Mouse (Mus musculus): ENCODE measurements around the gene Lhx6.

DNA sequence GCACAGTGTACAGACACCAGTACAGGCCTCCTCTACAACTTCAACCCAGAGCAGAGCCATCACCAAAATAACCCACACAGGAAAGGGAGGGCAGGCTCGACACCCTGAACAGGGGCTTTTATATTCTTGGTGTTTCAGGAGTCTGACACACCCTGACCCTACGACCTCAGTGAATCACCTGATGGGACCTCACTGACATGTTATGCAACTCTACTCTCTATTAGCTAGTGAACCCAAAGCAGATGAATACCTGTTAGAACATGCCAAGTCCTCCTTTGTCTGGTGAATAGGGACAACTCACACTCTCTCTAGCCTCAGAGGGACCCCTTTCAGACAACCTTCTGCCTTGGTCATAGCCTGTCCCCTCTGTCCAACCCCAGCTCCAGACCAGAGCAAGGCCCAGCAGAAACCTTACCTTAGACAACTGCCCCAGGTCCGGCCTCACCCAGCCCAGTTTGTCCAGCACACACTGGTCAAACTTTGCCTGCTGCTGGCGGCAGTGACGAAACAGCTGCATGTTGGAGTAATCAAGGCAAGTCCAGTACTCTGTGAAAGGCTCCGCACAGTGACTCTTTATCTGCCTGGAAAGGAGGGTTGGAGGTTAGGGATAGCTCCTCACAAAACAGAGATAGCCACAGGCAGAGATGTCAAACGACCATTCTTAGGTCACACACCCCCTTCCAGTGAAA lies 65.8 kb downstream of the Lhx6 start:
- TF ChIP-seq GATA1 (IDR thresholded peaks at IDR 0.05; ENCODE audit: borderline replicate concordance, low read length) = no peak
- no peak for TF ChIP-seq FLI1 (IDR thresholded peaks at IDR 0.05; ENCODE audit: low read length)
